Mouse (Mus musculus): ENCODE measurements around the gene Ninl.

- TF ChIP-seq CTCF (IDR thresholded peaks at IDR 0.05; ENCODE audit: low read depth, low read length) (no peak), TAL1 (conservative IDR thresholded peaks at IDR 0.05; ENCODE audit: low read depth, low read length) (no peak), GATA1 (IDR thresholded peaks at IDR 0.05; ENCODE audit: borderline replicate concordance, low read length) (no peak), POLR2AphosphoS5 (IDR thresholded peaks at IDR 0.05; ENCODE audit: insufficient replicate concordance, low read depth, low read length) (no peak), GATA2 (IDR thresholded peaks at IDR 0.05; ENCODE audit: borderline replicate concordance, low read depth, low read length) (no peak)
Observed at GRCm38 (mm10) chr2:151036721-151037120, 2.5 kb downstream of the Ninl start.
